Mouse (Mus musculus) liver, adult 2 months (tissue): ENCODE data around the gene Ero1l.

Source experiments
- CTCF ChIP-seq: fragments of 200-500 bp; IDR thresholded peaks from 2 replicates; pipeline ENCODE4 v1.5.1; 2011; ENCODE audit warnings: low read depth, low read length, control low read depth
- POLR2A ChIP-seq: fragments of 200-500 bp; IDR thresholded peaks from 2 replicates; pipeline ENCODE4 v1.6.1; 2011; ENCODE audit warnings: low read length, control low read depth; ENCODE audit not compliant: insufficient read depth; ENCODE audit errors: extremely low read depth

- no peak for TF ChIP-seq CTCF
- TF ChIP-seq POLR2A = no peak
These were observed 653 bp upstream of the Ero1l start for GRCm38 (mm10) chr14:45319237-45319610.
